Mouse (Mus musculus) testis, adult 2 months (tissue): ENCODE results near the gene Dnajb14. TPM values are rescaled to one million over a fixed set of nuclear protein-coding genes. Genes with fewer than 3 reads are reported as not detected.
"Not testable (repeated sequence)": the region's sequence is repeated elsewhere in the genome, so short reads cannot be mapped to it uniquely, and the experiment has no call there.

ENCODE experiments used
- H3K27ac ChIP-seq: fragments of 200-500 bp; 2 replicates; pipeline ENCODE4 v1.5.1; 2012; ENCODE audit warnings: low read depth, low read length; ENCODE audit not compliant: control insufficient read depth, insufficient read depth
- H3K27me3 ChIP-seq: fragments of 200-500 bp; 2 replicates; pipeline ENCODE4 v1.6.1; 2012; ENCODE audit warnings: mild to moderate bottlenecking, low read length, moderate library complexity; ENCODE audit not compliant: control insufficient read depth, insufficient read depth
- H3K36me3 ChIP-seq: fragments of 200-500 bp; 2 replicates; pipeline ENCODE4 v1.6.1; 2012; ENCODE audit warnings: mild to moderate bottlenecking, low read length; ENCODE audit not compliant: control insufficient read depth, insufficient read depth
- H3K4me1 ChIP-seq: fragments of 200-500 bp; 2 replicates; pipeline ENCODE4 v1.6.1; 2012; ENCODE audit warnings: low read length; ENCODE audit not compliant: control insufficient read depth, insufficient read depth
- H3K4me3 ChIP-seq: fragments of 200-500 bp; 2 replicates; pipeline ENCODE4 v1.5.1; 2012; ENCODE audit warnings: low read depth, mild to moderate bottlenecking, low read length, moderate library complexity, mixed read lengths; ENCODE audit not compliant: control insufficient read depth
- CTCF ChIP-seq: fragments of 200-500 bp; IDR thresholded peaks from 2 replicates; pipeline ENCODE4 v1.5.1; 2012; ENCODE audit warnings: low read depth, mild to moderate bottlenecking, inconsistent platforms, low read length, moderate library complexity; ENCODE audit not compliant: control insufficient read depth, insufficient read depth, insufficient replicate concordance
- POLR2A ChIP-seq: fragments of 200-500 bp; IDR thresholded peaks from 2 replicates; pipeline ENCODE4 v1.6.1; 2012; ENCODE audit warnings: low read depth, mild to moderate bottlenecking, inconsistent platforms, low read length, moderate library complexity; ENCODE audit not compliant: control insufficient read depth
- polyA plus RNA-seq: library from polyadenylated mRNA; depleted of rRNA; stranded (reverse); fragments of >200 nt; gene quantifications from 2 replicates; pipeline ENCODE4 v1.2.3, GENCODE M21; 2012

The Dnajb14 gene
- polyA plus RNA-seq, 1 experiment: 76.7 TPM

GRCm38 (mm10) chr3:137954256-137954916, 86.9 kb downstream of the Dnajb14 start:
- TF ChIP-seq POLR2A (peak; percentile 87), CTCF (no peak)
- H3K27ac ChIP-seq: peak overlapping the region; percentile 85; the same call in 1 of the 2 replicates
- H3K4me1 ChIP-seq: peaks cover 11% of the 10 kb centered on the region
- H3K36me3 ChIP-seq: no peaks in the 10 kb centered on the region
- H3K4me3 ChIP-seq: peak overlapping the region; percentile 81
- no peaks in the 10 kb centered on the region for H3K27me3 ChIP-seq

GRCm38 (mm10) chr3:137955560-137956081, 88.1 kb downstream of the Dnajb14 start:
- TF ChIP-seq CTCF: no peak
- no peak for TF ChIP-seq POLR2A
- Histone ChIP-seq H3K27ac (0 out of 2 replicates have a peak overlapping the region, but pooled peaks have one; percentile 26), H3K4me3 (peak overlapping the region; percentile 75), H3K36me3 (no peaks in the 10 kb centered on the region), H3K27me3 (no peaks in the 10 kb centered on the region), H3K4me1 (peaks cover 11% of the 10 kb centered on the region)

GRCm38 (mm10) chr3:137957864-137958263, 90.4 kb downstream of the Dnajb14 start:
- H3K27ac ChIP-seq: no peak overlapping the region; the same call in 1 of the 2 replicates
- H3K4me1 ChIP-seq: peaks cover 8% of the 10 kb centered on the region
- no peaks in the 10 kb centered on the region for H3K27me3 ChIP-seq
- no peaks in the 10 kb centered on the region for H3K36me3 ChIP-seq
- peak overlapping the region; percentile 76 for H3K4me3 ChIP-seq
- TF ChIP-seq POLR2A (peak; percentile 42; the same call in 1 of the 2 replicates), CTCF (no peak)

GRCm38 (mm10) chr3:137958352-137958751, 90.9 kb downstream of the Dnajb14 start:
- Histone ChIP-seq H3K4me1 (peaks cover 8% of the 10 kb centered on the region), H3K27ac (no peak overlapping the region), H3K36me3 (no peaks in the 10 kb centered on the region), H3K27me3 (no peaks in the 10 kb centered on the region), H3K4me3 (peak overlapping the region; percentile 54; the same call in 1 of the 2 replicates)
- no peak for TF ChIP-seq CTCF
- no peak for TF ChIP-seq POLR2A

GRCm38 (mm10) chr3:137959456-137959855, 92.0 kb downstream of the Dnajb14 start:
- no peak overlapping the region for H3K27ac ChIP-seq
- no peaks in the 10 kb centered on the region for H3K27me3 ChIP-seq
- H3K36me3 ChIP-seq: no peaks in the 10 kb centered on the region
- TF ChIP-seq CTCF (no peak), POLR2A (no peak)
- peaks cover 7% of the 10 kb centered on the region for H3K4me1 ChIP-seq
- H3K4me3 ChIP-seq: peak overlapping the region; percentile 51; the same call in 1 of the 2 replicates

- no peaks in the 10 kb centered on the region for H3K27me3 ChIP-seq
- H3K27ac ChIP-seq: no peak overlapping the region
- H3K4me1 ChIP-seq: no peaks in the 10 kb centered on the region; the same call in 1 of the 2 replicates
- TF ChIP-seq POLR2A (no peak), CTCF (no peak)
- H3K4me3 ChIP-seq: no peak overlapping the region
- no peaks in the 10 kb centered on the region for H3K36me3 ChIP-seq
Measured at GRCm38 (mm10) chr3:137961736-137962385, 94.4 kb downstream of the Dnajb14 start.

- TF ChIP-seq CTCF (no peak), POLR2A (no peak)
- H3K27ac ChIP-seq: no peak overlapping the region
- H3K4me1 ChIP-seq: no peaks in the 10 kb centered on the region; the same call in 1 of the 2 replicates
- H3K27me3 ChIP-seq: no peaks in the 10 kb centered on the region
- no peak overlapping the region for H3K4me3 ChIP-seq
- no peaks in the 10 kb centered on the region for H3K36me3 ChIP-seq
Measured at GRCm38 (mm10) chr3:137963508-137963907, 96.0 kb downstream of the Dnajb14 start.

GRCm38 (mm10) chr3:137964014-137964413, 96.5 kb downstream of the Dnajb14 start:
- H3K4me3 ChIP-seq, H3K27me3 ChIP-seq, H3K36me3 ChIP-seq, H3K27ac ChIP-seq, H3K4me1 ChIP-seq: not testable (repeated sequence)
